Mouse (Mus musculus): ENCODE results near the gene Ykt6. TPM values are rescaled to one million over a fixed set of nuclear protein-coding genes. Genes with fewer than 3 reads are reported as not detected.

Ykt6 gene
- total and polyA plus RNA-seq, 2 experiments from 2014 or later: 81.7 to 130 TPM

- WGBS: 78% methylated on average over 4 of the region's 4 CpGs
- Histone ChIP-seq H3K9ac (replicated peaks; ENCODE audit: low read length) (no peak overlapping the region), H3K4me1 (ENCODE audit: insufficient read depth, low read length) (no peaks in the 10 kb centered on the region; the same call in 1 of the 2 replicates), H3K27ac (no peak overlapping the region), H3K9me3 (ENCODE audit: low read length) (no peaks in the 10 kb centered on the region), H3K4me2 (ENCODE audit: low read depth, low read length) (no peak overlapping the region), H3K4me3 (ENCODE audit: low read length) (no peak overlapping the region), H3K36me3 (ENCODE audit: insufficient read depth, low read length) (no peaks in the 10 kb centered on the region), H3K27me3 (ENCODE audit: insufficient read depth, low read length) (no peaks in the 10 kb centered on the region)
- no peak for TF ChIP-seq CTCF (IDR thresholded peaks at IDR 0.05; ENCODE audit: low read depth)
- ATAC-seq (peak; percentile 31; the same call in 1 of the 2 replicates), DNase-seq (ENCODE audit: low spot score) (peak; percentile 41)
Observed at GRCm38 (mm10) chr11:5913936-5914335, 41.6 kb upstream of the Ykt6 start.

DNA sequence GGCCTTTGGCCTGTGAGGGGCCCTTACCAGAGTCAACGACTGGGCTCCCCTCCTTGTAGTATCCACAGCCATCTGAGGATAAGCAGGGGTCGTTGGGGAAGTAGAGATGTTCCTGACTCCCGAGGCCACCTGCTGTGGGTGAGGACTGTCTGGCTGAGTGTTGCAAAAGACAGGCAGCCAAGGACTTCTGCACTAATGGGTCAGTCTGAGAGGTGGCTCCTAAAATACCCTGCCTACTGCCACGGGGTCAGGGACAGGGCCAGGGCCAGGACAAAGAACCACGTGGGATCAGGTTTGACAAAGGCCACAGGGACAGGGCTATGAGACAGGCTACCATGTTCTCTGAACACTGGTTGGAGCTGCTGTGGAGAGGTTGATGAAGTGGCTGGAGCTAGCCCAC, 40.6 kb upstream of the Ykt6 start:
- ATAC-seq: no peak
- H3K9me3 ChIP-seq (ENCODE audit: low read length): no peaks in the 10 kb centered on the region
- H3K4me2 ChIP-seq (ENCODE audit: low read depth, low read length): no peak overlapping the region
- H3K36me3 ChIP-seq (ENCODE audit: insufficient read depth, low read length): no peaks in the 10 kb centered on the region
- no peak overlapping the region for H3K27ac ChIP-seq
- no peak for DNase-seq (ENCODE audit: low spot score)
- H3K27me3 ChIP-seq (ENCODE audit: insufficient read depth, low read length): no peaks in the 10 kb centered on the region
- WGBS: 55% methylated on average over 5 of the region's 5 CpGs
- H3K4me3 ChIP-seq (ENCODE audit: low read length): no peak overlapping the region
- no peak for TF ChIP-seq CTCF (IDR thresholded peaks at IDR 0.05; ENCODE audit: low read depth)
- H3K4me1 ChIP-seq (ENCODE audit: insufficient read depth, low read length): no peaks in the 10 kb centered on the region; the same call in 1 of the 2 replicates
- no peak overlapping the region for H3K9ac ChIP-seq (replicated peaks; ENCODE audit: low read length)

DNA sequence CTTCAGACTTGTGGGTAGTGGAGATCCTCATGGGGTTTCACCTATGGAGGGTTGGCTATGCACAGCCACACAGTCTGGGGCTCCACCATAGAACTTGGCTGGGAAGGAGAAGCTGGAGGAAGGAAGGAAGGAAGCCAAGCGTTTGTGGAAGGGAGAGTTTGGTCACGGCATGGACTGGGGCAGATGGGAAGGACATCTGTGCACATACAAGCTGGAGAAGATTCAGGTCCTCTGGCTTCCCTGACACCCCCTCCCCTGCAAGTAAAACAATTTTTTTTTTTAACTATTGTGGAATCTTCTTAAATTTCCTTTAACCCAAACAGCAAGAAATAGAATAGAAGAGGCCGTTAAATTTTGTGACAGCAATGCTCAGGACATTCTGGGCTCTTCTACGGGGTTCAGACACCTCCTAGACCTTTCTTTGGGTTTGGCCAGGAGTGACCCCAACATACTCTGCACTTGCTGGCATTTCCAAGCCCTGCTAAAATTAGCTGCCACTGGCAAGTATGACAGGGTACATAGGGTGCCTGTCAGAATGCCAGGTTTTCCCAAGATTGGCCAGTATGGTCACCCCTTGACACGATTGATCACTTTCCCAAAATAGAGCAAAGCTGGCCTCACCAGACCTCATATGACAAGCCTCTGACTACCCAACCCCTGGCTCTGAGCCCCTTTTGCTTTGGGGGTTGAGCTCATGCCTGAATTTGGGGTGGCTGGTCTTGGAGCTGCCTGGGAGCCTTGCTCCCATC, 39.9 kb upstream of the Ykt6 start:
- DNase-seq (ENCODE audit: low spot score): no peak
- Histone ChIP-seq H3K9me3 (ENCODE audit: low read length) (no peaks in the 10 kb centered on the region), H3K4me1 (ENCODE audit: insufficient read depth, low read length) (no peaks in the 10 kb centered on the region; the same call in 1 of the 2 replicates), H3K9ac (replicated peaks; ENCODE audit: low read length) (no peak overlapping the region), H3K4me2 (ENCODE audit: low read depth, low read length) (no peak overlapping the region), H3K27ac (no peak overlapping the region), H3K4me3 (ENCODE audit: low read length) (no peak overlapping the region), H3K27me3 (ENCODE audit: insufficient read depth, low read length) (no peaks in the 10 kb centered on the region), H3K36me3 (ENCODE audit: insufficient read depth, low read length) (no peaks in the 10 kb centered on the region)
- TF ChIP-seq CTCF (IDR thresholded peaks at IDR 0.05; ENCODE audit: low read depth): no peak
- 76% methylated on average over 5 of the region's 5 CpGs for WGBS
- no peak for ATAC-seq

GRCm38 (mm10) chr11:5916178-5916548, 39.3 kb upstream of the Ykt6 start:
- Histone ChIP-seq H3K4me1 (ENCODE audit: insufficient read depth, low read length) (no peaks in the 10 kb centered on the region; the same call in 1 of the 2 replicates), H3K27me3 (ENCODE audit: insufficient read depth, low read length) (no peaks in the 10 kb centered on the region), H3K9ac (replicated peaks; ENCODE audit: low read length) (no peak overlapping the region), H3K4me3 (ENCODE audit: low read length) (no peak overlapping the region), H3K27ac (no peak overlapping the region), H3K4me2 (ENCODE audit: low read depth, low read length) (no peak overlapping the region), H3K36me3 (ENCODE audit: insufficient read depth, low read length) (no peaks in the 10 kb centered on the region), H3K9me3 (ENCODE audit: low read length) (no peaks in the 10 kb centered on the region)
- no peak for TF ChIP-seq CTCF (IDR thresholded peaks at IDR 0.05; ENCODE audit: low read depth)
- 76% methylated on average over 8 of the region's 8 CpGs for WGBS
- DNase-seq (ENCODE audit: low spot score): no peak
- no peak for ATAC-seq

GRCm38 (mm10) chr11:5918111-5918510, 37.4 kb upstream of the Ykt6 start:
- ATAC-seq (no peak), DNase-seq (ENCODE audit: low spot score) (no peak)
- no peak overlapping the region for H3K27ac ChIP-seq
- TF ChIP-seq CTCF (IDR thresholded peaks at IDR 0.05; ENCODE audit: low read depth): no peak
- H3K4me3 ChIP-seq (ENCODE audit: low read length): no peak overlapping the region
- H3K9me3 ChIP-seq (ENCODE audit: low read length): no peaks in the 10 kb centered on the region
- H3K36me3 ChIP-seq (ENCODE audit: insufficient read depth, low read length): no peaks in the 10 kb centered on the region
- no peak overlapping the region for H3K9ac ChIP-seq (replicated peaks; ENCODE audit: low read length)
- H3K27me3 ChIP-seq (ENCODE audit: insufficient read depth, low read length): no peaks in the 10 kb centered on the region
- no peak overlapping the region for H3K4me2 ChIP-seq (ENCODE audit: low read depth, low read length)
- WGBS: 72% methylated on average over 2 of the region's 2 CpGs
- H3K4me1 ChIP-seq (ENCODE audit: insufficient read depth, low read length): no peaks in the 10 kb centered on the region; the same call in 1 of the 2 replicates

DNA sequence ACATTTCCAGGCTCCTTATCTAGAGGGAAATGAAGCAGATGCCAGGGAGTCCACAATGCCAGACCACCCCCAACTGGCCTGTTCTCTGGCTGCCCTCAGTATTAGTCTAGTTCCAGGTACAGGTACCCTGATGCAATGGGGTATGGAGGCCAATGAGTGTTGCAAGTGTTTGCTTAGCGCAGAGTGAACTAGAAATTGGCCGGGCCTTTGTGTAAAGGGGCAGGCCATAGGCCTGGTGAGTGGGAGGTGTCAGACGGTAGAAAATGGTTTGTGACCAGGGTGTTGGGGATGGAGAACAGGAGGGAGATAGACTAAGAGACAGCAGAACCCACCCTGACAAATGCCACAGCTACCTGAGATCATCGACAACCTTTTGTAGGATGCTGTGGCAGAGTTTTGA, 35.9 kb upstream of the Ykt6 start:
- ATAC-seq: no peak
- WGBS: 94% methylated on average over 4 of the region's 4 CpGs
- TF ChIP-seq CTCF (IDR thresholded peaks at IDR 0.05; ENCODE audit: low read depth): no peak
- Histone ChIP-seq H3K27ac (no peak overlapping the region), H3K9ac (replicated peaks; ENCODE audit: low read length) (no peak overlapping the region), H3K4me2 (ENCODE audit: low read depth, low read length) (no peak overlapping the region), H3K27me3 (ENCODE audit: insufficient read depth, low read length) (no peaks in the 10 kb centered on the region), H3K4me3 (ENCODE audit: low read length) (no peak overlapping the region), H3K36me3 (ENCODE audit: insufficient read depth, low read length) (no peaks in the 10 kb centered on the region), H3K4me1 (ENCODE audit: insufficient read depth, low read length) (no peaks in the 10 kb centered on the region), H3K9me3 (ENCODE audit: low read length) (no peaks in the 10 kb centered on the region)
- DNase-seq (ENCODE audit: low spot score): no peak

GRCm38 (mm10) chr11:5920323-5920960, 35.1 kb upstream of the Ykt6 start:
- ATAC-seq (no peak), DNase-seq (ENCODE audit: low spot score) (no peak)
- no peaks in the 10 kb centered on the region for H3K36me3 ChIP-seq (ENCODE audit: insufficient read depth, low read length)
- H3K4me3 ChIP-seq (ENCODE audit: low read length): no peak overlapping the region
- H3K4me2 ChIP-seq (ENCODE audit: low read depth, low read length): no peak overlapping the region
- 42% methylated on average over 13 of the region's 17 CpGs for WGBS
- no peaks in the 10 kb centered on the region for H3K27me3 ChIP-seq (ENCODE audit: insufficient read depth, low read length)
- no peak overlapping the region for H3K9ac ChIP-seq (replicated peaks; ENCODE audit: low read length)
- no peaks in the 10 kb centered on the region for H3K4me1 ChIP-seq (ENCODE audit: insufficient read depth, low read length)
- no peak for TF ChIP-seq CTCF (IDR thresholded peaks at IDR 0.05; ENCODE audit: low read depth)
- no peak overlapping the region for H3K27ac ChIP-seq
- no peaks in the 10 kb centered on the region for H3K9me3 ChIP-seq (ENCODE audit: low read length)

All from hindbrain, postnatal 0 days (tissue).